Mouse (Mus musculus) liver, adult 2 months (tissue): ENCODE results near the gene E030018B13Rik.

Source experiments
- CTCF ChIP-seq: fragments of 200-500 bp; IDR thresholded peaks from 2 replicates; pipeline ENCODE4 v1.5.1; 2011; ENCODE audit warnings: low read depth, low read length, control low read depth
- POLR2A ChIP-seq: fragments of 200-500 bp; IDR thresholded peaks from 2 replicates; pipeline ENCODE4 v1.6.1; 2011; ENCODE audit warnings: low read length, control low read depth; ENCODE audit not compliant: insufficient read depth; ENCODE audit errors: extremely low read depth

GRCm38 (mm10) chr7:63868356-63868918, 48.2 kb upstream of the E030018B13Rik start:
- TF ChIP-seq CTCF (no peak), POLR2A (no peak)
